Mouse (Mus musculus) kidney, adult 2 months (tissue): ENCODE results near the gene Armc9.

Experiments
- CTCF ChIP-seq: fragments of 200-500 bp; conservative IDR thresholded peaks from 2 replicates; pipeline ENCODE4 v1.5.1; 2011; ENCODE audit warnings: low read depth, mild to moderate bottlenecking, control low read depth, low read length, moderate library complexity, mixed read lengths; ENCODE audit not compliant: insufficient read depth, insufficient read length
- POLR2A ChIP-seq: fragments of 200-500 bp; IDR thresholded peaks from one replicate; pipeline ENCODE4 v1.6.1; 2011; ENCODE audit warnings: low read depth, low read length, control low read depth

GRCm38 (mm10) chr1:86263564-86264339, 109.2 kb downstream of the Armc9 start:
- TF ChIP-seq POLR2A, result no peak
- no peak for TF ChIP-seq CTCF
